Mouse (Mus musculus): ENCODE measurements around the gene 1700025G04Rik. TPM values are rescaled to one million over a fixed set of nuclear protein-coding genes. Genes with fewer than 3 reads are reported as not detected.

Gene 1700025G04Rik
- polyA plus RNA-seq, 1 experiment: 24.7 TPM

GRCm38 (mm10) chr1:152041005-152041404 lies 48.9 kb downstream of the 1700025G04Rik start:
- Histone ChIP-seq H3K27ac (ENCODE audit: insufficient read depth, low read length) (no peak overlapping the region), H3K4me3 (ENCODE audit: insufficient read depth, low read length) (no peak overlapping the region), H3K4me1 (ENCODE audit: control insufficient read depth, insufficient read depth, low read length) (peaks cover 7% of the 10 kb centered on the region)
- TF ChIP-seq POLR2A (IDR thresholded peaks at IDR 0.05; ENCODE audit: extremely low read depth, insufficient read depth, low read length): no peak
- TF ChIP-seq CTCF (IDR thresholded peaks at IDR 0.05; ENCODE audit: extremely low read depth, insufficient read depth, low read length): no peak

- H3K27ac ChIP-seq (ENCODE audit: insufficient read depth, low read length): no peak overlapping the region
- H3K4me3 ChIP-seq (ENCODE audit: insufficient read depth, low read length): no peak overlapping the region
- peaks cover 7% of the 10 kb centered on the region for H3K4me1 ChIP-seq (ENCODE audit: control insufficient read depth, insufficient read depth, low read length)
Measured at GRCm38 (mm10) chr1:152040053-152040452, 49.9 kb downstream of the 1700025G04Rik start.

GRCm38 (mm10) chr1:152039588-152039987 lies 50.3 kb downstream of the 1700025G04Rik start:
- H3K4me3 ChIP-seq (ENCODE audit: insufficient read depth, low read length): no peak overlapping the region
- no peak overlapping the region for H3K27ac ChIP-seq (ENCODE audit: insufficient read depth, low read length)
- H3K4me1 ChIP-seq (ENCODE audit: control insufficient read depth, insufficient read depth, low read length): peaks cover 7% of the 10 kb centered on the region
- TF ChIP-seq CTCF (IDR thresholded peaks at IDR 0.05; ENCODE audit: extremely low read depth, insufficient read depth, low read length) (no peak), POLR2A (IDR thresholded peaks at IDR 0.05; ENCODE audit: extremely low read depth, insufficient read depth, low read length) (no peak)

More at GRCm38 (mm10) chr1:152040053-152040452, 49.9 kb downstream of the 1700025G04Rik start:
- no peak for TF ChIP-seq CTCF (IDR thresholded peaks at IDR 0.05; ENCODE audit: extremely low read depth, insufficient read depth, low read length)
- TF ChIP-seq POLR2A (IDR thresholded peaks at IDR 0.05; ENCODE audit: extremely low read depth, insufficient read depth, low read length): no peak

GRCm38 (mm10) chr1:152038086-152038485 lies 51.8 kb downstream of the 1700025G04Rik start:
- H3K27ac ChIP-seq (ENCODE audit: insufficient read depth, low read length): no peak overlapping the region
- no peak for TF ChIP-seq CTCF (IDR thresholded peaks at IDR 0.05; ENCODE audit: extremely low read depth, insufficient read depth, low read length)
- no peak for TF ChIP-seq POLR2A (IDR thresholded peaks at IDR 0.05; ENCODE audit: extremely low read depth, insufficient read depth, low read length)
- peaks cover 4% of the 10 kb centered on the region for H3K4me1 ChIP-seq (ENCODE audit: control insufficient read depth, insufficient read depth, low read length)
- no peak overlapping the region for H3K4me3 ChIP-seq (ENCODE audit: insufficient read depth, low read length)

- TF ChIP-seq CTCF (IDR thresholded peaks at IDR 0.05; ENCODE audit: extremely low read depth, insufficient read depth, low read length) (no peak), POLR2A (IDR thresholded peaks at IDR 0.05; ENCODE audit: extremely low read depth, insufficient read depth, low read length) (no peak)
Measured at GRCm38 (mm10) chr1:152037589-152037988, 52.3 kb downstream of the 1700025G04Rik start.

GRCm38 (mm10) chr1:152034766-152035165 lies 55.2 kb downstream of the 1700025G04Rik start:
- no peak for TF ChIP-seq CTCF (IDR thresholded peaks at IDR 0.05; ENCODE audit: extremely low read depth, insufficient read depth, low read length)
- TF ChIP-seq POLR2A (IDR thresholded peaks at IDR 0.05; ENCODE audit: extremely low read depth, insufficient read depth, low read length): no peak
- H3K4me3 ChIP-seq (ENCODE audit: insufficient read depth, low read length): no peak overlapping the region
- no peak overlapping the region for H3K27ac ChIP-seq (ENCODE audit: insufficient read depth, low read length)
- H3K4me1 ChIP-seq (ENCODE audit: control insufficient read depth, insufficient read depth, low read length): peaks cover 4% of the 10 kb centered on the region

More at GRCm38 (mm10) chr1:152037589-152037988, 52.3 kb downstream of the 1700025G04Rik start:
- H3K4me3 ChIP-seq (ENCODE audit: insufficient read depth, low read length): no peak overlapping the region
- H3K27ac ChIP-seq (ENCODE audit: insufficient read depth, low read length): no peak overlapping the region
- peaks cover 4% of the 10 kb centered on the region for H3K4me1 ChIP-seq (ENCODE audit: control insufficient read depth, insufficient read depth, low read length)

- no peak overlapping the region for H3K27ac ChIP-seq (ENCODE audit: insufficient read depth, low read length)
- peaks cover 4% of the 10 kb centered on the region; the same call in 1 of the 2 replicates for H3K4me1 ChIP-seq (ENCODE audit: control insufficient read depth, insufficient read depth, low read length)
- TF ChIP-seq CTCF (IDR thresholded peaks at IDR 0.05; ENCODE audit: extremely low read depth, insufficient read depth, low read length) (no peak), POLR2A (IDR thresholded peaks at IDR 0.05; ENCODE audit: extremely low read depth, insufficient read depth, low read length) (no peak)
- no peak overlapping the region for H3K4me3 ChIP-seq (ENCODE audit: insufficient read depth, low read length)
Measured at GRCm38 (mm10) chr1:152033731-152034130, 56.2 kb downstream of the 1700025G04Rik start.

- no peaks in the 10 kb centered on the region; the same call in 1 of the 2 replicates for H3K4me1 ChIP-seq (ENCODE audit: control insufficient read depth, insufficient read depth, low read length)
- H3K27ac ChIP-seq (ENCODE audit: insufficient read depth, low read length): no peak overlapping the region
- no peak overlapping the region for H3K4me3 ChIP-seq (ENCODE audit: insufficient read depth, low read length)
- TF ChIP-seq POLR2A (IDR thresholded peaks at IDR 0.05; ENCODE audit: extremely low read depth, insufficient read depth, low read length) (no peak), CTCF (IDR thresholded peaks at IDR 0.05; ENCODE audit: extremely low read depth, insufficient read depth, low read length) (no peak)
Measured at GRCm38 (mm10) chr1:152032144-152032543, 57.8 kb downstream of the 1700025G04Rik start.

GRCm38 (mm10) chr1:152030546-152030945 lies 59.4 kb downstream of the 1700025G04Rik start:
- Histone ChIP-seq H3K4me3 (ENCODE audit: insufficient read depth, low read length) (no peak overlapping the region), H3K4me1 (ENCODE audit: control insufficient read depth, insufficient read depth, low read length) (no peaks in the 10 kb centered on the region; the same call in 1 of the 2 replicates), H3K27ac (ENCODE audit: insufficient read depth, low read length) (no peak overlapping the region)
- no peak for TF ChIP-seq CTCF (IDR thresholded peaks at IDR 0.05; ENCODE audit: extremely low read depth, insufficient read depth, low read length)
- TF ChIP-seq POLR2A (IDR thresholded peaks at IDR 0.05; ENCODE audit: extremely low read depth, insufficient read depth, low read length): no peak

GRCm38 (mm10) chr1:152028718-152029117 lies 61.2 kb downstream of the 1700025G04Rik start:
- no peak overlapping the region for H3K4me3 ChIP-seq (ENCODE audit: insufficient read depth, low read length)
- TF ChIP-seq POLR2A (IDR thresholded peaks at IDR 0.05; ENCODE audit: extremely low read depth, insufficient read depth, low read length): no peak
- TF ChIP-seq CTCF (IDR thresholded peaks at IDR 0.05; ENCODE audit: extremely low read depth, insufficient read depth, low read length): no peak
- H3K27ac ChIP-seq (ENCODE audit: insufficient read depth, low read length): no peak overlapping the region
- H3K4me1 ChIP-seq (ENCODE audit: control insufficient read depth, insufficient read depth, low read length): no peaks in the 10 kb centered on the region; the same call in 1 of the 2 replicates

Measured in cortical plate, adult 2 months (tissue).